Mouse (Mus musculus) intestine, embryonic 15.5 days (tissue): ENCODE results near the gene Ascc3. TPM values are rescaled to one million over a fixed set of nuclear protein-coding genes. Genes with fewer than 3 reads are reported as not detected.

ENCODE experiments used
- ATAC-seq: fragments of 200-750 bp; cut with Nextera tagmentation; 2 replicates; pipeline ENCODE4 v1.8.0; 2017; ENCODE audit warnings: moderate TSS enrichment, moderate library complexity
- H3K27ac ChIP-seq: fragments of 300-500 bp; sonication (generic); 2 replicates; pipeline ENCODE4 v1.5.1; 2015; ENCODE audit warnings: mild to moderate bottlenecking, inconsistent platforms
- H3K27me3 ChIP-seq: fragments of 300-500 bp; sonication (generic); replicated peaks from 2 replicates; pipeline ENCODE4 v1.6.1; 2015; ENCODE audit warnings: inconsistent platforms
- H3K36me3 ChIP-seq: fragments of 300-500 bp; sonication (generic); 2 replicates; pipeline ENCODE4 v1.6.1; 2015; ENCODE audit warnings: inconsistent platforms
- H3K4me1 ChIP-seq: fragments of 300-500 bp; sonication (generic); replicated peaks from 2 replicates; pipeline ENCODE4 v1.6.1; 2015; ENCODE audit warnings: inconsistent platforms
- H3K4me2 ChIP-seq: fragments of 300-500 bp; sonication (generic); replicated peaks from 2 replicates; pipeline ENCODE4 v1.6.1; 2015; ENCODE audit warnings: mild to moderate bottlenecking, inconsistent platforms
- H3K4me3 ChIP-seq: fragments of 300-500 bp; sonication (generic); replicated peaks from 2 replicates; pipeline ENCODE4 v1.5.1; 2015; ENCODE audit warnings: inconsistent platforms
- H3K9ac ChIP-seq: fragments of 300-500 bp; sonication (generic); 2 replicates; pipeline ENCODE4 v1.6.1; 2015; ENCODE audit warnings: inconsistent platforms
- H3K9me3 ChIP-seq: fragments of 300-500 bp; sonication (generic); 2 replicates; pipeline ENCODE4 v1.6.1; 2016; ENCODE audit warnings: inconsistent platforms
- WGBS: fragments of 180-500 bp; shearing (Covaris S2); methylation state at CpG from one replicate; pipeline ENCODE4 v1.1.7; 2015; 5-methylcytosine and 5-hydroxymethylcytosine counted together
- polyA plus RNA-seq: library from polyadenylated mRNA; unstranded; fragments of >200 nt; fragmentation: Nextera tagmentation; extraction: Ambion mirVana; gene quantifications from 2 replicates; pipeline ENCODE4 v1.2.1, GENCODE M21; 2015

The Ascc3 gene
- polyA plus RNA-seq: 20.2 and 23.1 TPM in 2 replicates

- no peaks in the 10 kb centered on the region for H3K4me1 ChIP-seq
- no peaks in the 10 kb centered on the region for H3K9me3 ChIP-seq
- H3K4me3 ChIP-seq: peak within 1 kb of the TSS; percentile 92
- peak; percentile 100 for ATAC-seq
- H3K9ac ChIP-seq: peak within 1 kb of the TSS; percentile 68
- no peaks in the 10 kb centered on the region for H3K36me3 ChIP-seq
- no peaks in the 10 kb centered on the region for H3K27me3 ChIP-seq
- H3K27ac ChIP-seq: peak within 1 kb of the TSS; percentile 88
- peak within 1 kb of the TSS; percentile 55 for H3K4me2 ChIP-seq
- under 1% methylated on average over 78 of the region's 79 CpGs for WGBS
Measured at GRCm38 (mm10) chr10:50592355-50593293, at the start of gene Ascc3. Ascc3 (plus strand) TSS chr10:50592669.

GRCm38 (mm10) chr10:50584721-50585120 lies 7.7 kb upstream of the Ascc3 start:
- peak; percentile 86 for ATAC-seq
- Histone ChIP-seq H3K4me2 (no peak overlapping the region), H3K4me1 (no peaks in the 10 kb centered on the region), H3K27me3 (no peaks in the 10 kb centered on the region), H3K36me3 (no peaks in the 10 kb centered on the region), H3K9ac (no peak overlapping the region), H3K9me3 (no peaks in the 10 kb centered on the region), H3K4me3 (no peak overlapping the region), H3K27ac (no peak overlapping the region)
- WGBS: 57% methylated on average over 1 of the region's 1 CpGs

- no peaks in the 10 kb centered on the region for H3K4me1 ChIP-seq
- no peaks in the 10 kb centered on the region for H3K27me3 ChIP-seq
- no peak overlapping the region for H3K9ac ChIP-seq
- 79% methylated on average over 1 of the region's 1 CpGs for WGBS
- no peak overlapping the region for H3K27ac ChIP-seq
- ATAC-seq: no peak
- no peak overlapping the region for H3K4me2 ChIP-seq
- no peak overlapping the region for H3K4me3 ChIP-seq
- no peaks in the 10 kb centered on the region for H3K36me3 ChIP-seq
- H3K9me3 ChIP-seq: no peaks in the 10 kb centered on the region
Measured at GRCm38 (mm10) chr10:50586556-50586955, 5.9 kb upstream of the Ascc3 start.

GRCm38 (mm10) chr10:50593371-50593770 lies 902 bp downstream of the Ascc3 start:
- no peak for ATAC-seq
- no peaks in the 10 kb centered on the region for H3K9me3 ChIP-seq
- H3K4me3 ChIP-seq: peak overlapping the region; percentile 92
- H3K36me3 ChIP-seq: no peaks in the 10 kb centered on the region
- no peaks in the 10 kb centered on the region for H3K4me1 ChIP-seq
- peak overlapping the region; percentile 68; the same call in 1 of the 2 replicates for H3K9ac ChIP-seq
- peak overlapping the region; percentile 55 for H3K4me2 ChIP-seq
- no peaks in the 10 kb centered on the region for H3K27me3 ChIP-seq
- H3K27ac ChIP-seq: no peak overlapping the region
- WGBS: 71% methylated on average over 12 of the region's 12 CpGs

GRCm38 (mm10) chr10:50595340-50595739 lies 2.9 kb downstream of the Ascc3 start:
- ATAC-seq: no peak
- Histone ChIP-seq H3K9me3 (no peaks in the 10 kb centered on the region), H3K36me3 (no peaks in the 10 kb centered on the region), H3K9ac (no peak overlapping the region), H3K27me3 (no peaks in the 10 kb centered on the region), H3K4me1 (no peaks in the 10 kb centered on the region), H3K4me2 (no peak overlapping the region), H3K27ac (no peak overlapping the region), H3K4me3 (no peak overlapping the region)

- Histone ChIP-seq H3K4me3 (no peak overlapping the region), H3K9ac (no peak overlapping the region), H3K27ac (no peak overlapping the region), H3K4me1 (no peaks in the 10 kb centered on the region), H3K9me3 (no peaks in the 10 kb centered on the region), H3K27me3 (no peaks in the 10 kb centered on the region), H3K36me3 (no peaks in the 10 kb centered on the region), H3K4me2 (no peak overlapping the region)
- WGBS: 87% methylated on average over 5 of the region's 5 CpGs
- ATAC-seq: no peak
Measured at GRCm38 (mm10) chr10:50604919-50605318, 12.4 kb downstream of the Ascc3 start.

GRCm38 (mm10) chr10:50613840-50614239 lies 21.4 kb downstream of the Ascc3 start:
- Histone ChIP-seq H3K9ac (no peak overlapping the region), H3K4me2 (no peak overlapping the region), H3K4me1 (no peaks in the 10 kb centered on the region), H3K4me3 (no peak overlapping the region), H3K36me3 (no peaks in the 10 kb centered on the region), H3K9me3 (no peaks in the 10 kb centered on the region), H3K27ac (no peak overlapping the region), H3K27me3 (no peaks in the 10 kb centered on the region)
- WGBS: 91% methylated on average over 9 of the region's 9 CpGs
- no peak for ATAC-seq

- Histone ChIP-seq H3K4me2 (no peak overlapping the region), H3K27ac (no peak overlapping the region), H3K4me3 (no peak overlapping the region), H3K36me3 (peaks cover 6% of the 10 kb centered on the region; the same call in 1 of the 2 replicates), H3K9me3 (no peaks in the 10 kb centered on the region), H3K9ac (no peak overlapping the region), H3K27me3 (no peaks in the 10 kb centered on the region), H3K4me1 (no peaks in the 10 kb centered on the region)
- no peak for ATAC-seq
- WGBS: 56% methylated on average over 1 of the region's 1 CpGs
Measured at GRCm38 (mm10) chr10:50625874-50626273, 33.4 kb downstream of the Ascc3 start.

GRCm38 (mm10) chr10:50639607-50640006 lies 47.1 kb downstream of the Ascc3 start:
- no peaks in the 10 kb centered on the region for H3K9me3 ChIP-seq
- 55% methylated on average over 1 of the region's 1 CpGs for WGBS
- no peak overlapping the region for H3K27ac ChIP-seq
- no peak overlapping the region for H3K9ac ChIP-seq
- no peaks in the 10 kb centered on the region for H3K4me1 ChIP-seq
- no peak for ATAC-seq
- no peaks in the 10 kb centered on the region for H3K27me3 ChIP-seq
- H3K4me3 ChIP-seq: no peak overlapping the region
- H3K36me3 ChIP-seq: no peaks in the 10 kb centered on the region
- H3K4me2 ChIP-seq: no peak overlapping the region

- Histone ChIP-seq H3K4me1 (no peaks in the 10 kb centered on the region), H3K9me3 (no peaks in the 10 kb centered on the region), H3K4me2 (no peak overlapping the region), H3K27ac (no peak overlapping the region), H3K36me3 (no peaks in the 10 kb centered on the region), H3K4me3 (no peak overlapping the region), H3K27me3 (no peaks in the 10 kb centered on the region), H3K9ac (no peak overlapping the region)
- ATAC-seq: no peak
- 87% methylated on average over 8 of the region's 8 CpGs for WGBS
Measured at GRCm38 (mm10) chr10:50650612-50651011, 58.1 kb downstream of the Ascc3 start.

- 96% methylated on average over 3 of the region's 3 CpGs for WGBS
- Histone ChIP-seq H3K4me2 (no peak overlapping the region), H3K27me3 (no peaks in the 10 kb centered on the region), H3K27ac (no peak overlapping the region), H3K9me3 (no peaks in the 10 kb centered on the region), H3K4me1 (no peaks in the 10 kb centered on the region), H3K4me3 (no peak overlapping the region), H3K36me3 (no peaks in the 10 kb centered on the region), H3K9ac (no peak overlapping the region)
- ATAC-seq: no peak
Measured at GRCm38 (mm10) chr10:50653551-50653950, 61.1 kb downstream of the Ascc3 start.

GRCm38 (mm10) chr10:50657352-50657751 lies 64.9 kb downstream of the Ascc3 start:
- H3K9ac ChIP-seq: no peak overlapping the region
- H3K4me3 ChIP-seq: no peak overlapping the region
- H3K27me3 ChIP-seq: no peaks in the 10 kb centered on the region
- H3K4me1 ChIP-seq: no peaks in the 10 kb centered on the region
- no peak overlapping the region for H3K4me2 ChIP-seq
- no peaks in the 10 kb centered on the region for H3K36me3 ChIP-seq
- WGBS: 50% methylated on average over 1 of the region's 1 CpGs
- H3K27ac ChIP-seq: no peak overlapping the region
- no peaks in the 10 kb centered on the region for H3K9me3 ChIP-seq
- ATAC-seq: peak; percentile 66; the same call in 1 of the 2 replicates

- H3K4me1 ChIP-seq: no peaks in the 10 kb centered on the region
- 85% methylated on average over 5 of the region's 5 CpGs for WGBS
- ATAC-seq: no peak
Measured at GRCm38 (mm10) chr10:50671517-50671916, 79.0 kb downstream of the Ascc3 start.

More at GRCm38 (mm10) chr10:50671517-50671916, 79.0 kb downstream of the Ascc3 start:
- Histone ChIP-seq H3K4me3 (no peak overlapping the region), H3K9ac (no peak overlapping the region), H3K27ac (no peak overlapping the region), H3K9me3 (no peaks in the 10 kb centered on the region), H3K36me3 (no peaks in the 10 kb centered on the region), H3K27me3 (no peaks in the 10 kb centered on the region), H3K4me2 (no peak overlapping the region)
